Comparison of ENCODE assay signal across 28 mouse cellular contexts in the genomic region with DNA sequence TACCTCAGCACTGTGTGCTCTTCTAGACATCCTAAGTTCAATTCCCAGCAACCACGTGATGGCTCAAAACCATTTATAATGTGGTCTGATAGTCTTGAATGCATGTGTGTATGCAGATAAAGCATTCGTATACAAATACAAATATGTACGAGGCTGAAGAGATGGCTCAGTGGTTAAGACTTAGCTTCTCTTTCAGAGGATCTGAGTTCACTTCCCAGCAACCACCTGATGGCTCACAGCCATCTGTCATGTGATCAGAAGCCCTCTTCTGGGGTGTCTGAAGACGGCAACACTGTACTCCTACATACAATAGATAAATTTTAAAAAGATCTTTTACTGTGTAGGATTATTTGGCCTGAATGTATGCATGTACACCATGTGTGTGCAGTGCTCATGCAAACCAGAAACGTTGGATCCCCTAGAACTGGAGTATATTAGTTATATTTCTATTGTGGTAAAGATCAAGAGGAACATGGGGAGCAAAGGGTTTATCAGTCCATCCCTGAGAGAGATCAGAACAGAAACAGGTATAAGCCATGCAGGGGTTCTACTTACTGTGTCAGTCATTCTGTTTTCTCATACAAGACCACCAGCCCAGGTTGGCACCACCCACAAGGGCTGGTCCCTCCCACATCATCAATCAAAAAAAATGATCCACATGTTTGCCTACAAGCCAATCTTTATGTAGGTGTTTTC. TPM values are rescaled to one million over a fixed set of nuclear protein-coding genes. Genes with fewer than 3 reads are reported as not detected.
DNase-seq lines count a peak whose midpoint lies in the region; ATAC-seq and TF ChIP-seq lines count a peak whose summit lies in the region.
"Had no signal": no experiment of that assay in that cellular context is flagged by ENCODE, and none has a peak within 500 bp of the region (broad histone marks: within the 10 kb centered on the region; RNA-seq: fewer than 3 reads in every experiment).

No protein-coding gene starts in this region.

- no peak for TF ChIP-seq RAD21 in MEL (IDR thresholded peaks at IDR 0.05; ENCODE audit: low read depth, low read length)

- no peak overlapping the region for H3K4me2 ChIP-seq in liver, embryonic 15.5 days
- H3K4me2 ChIP-seq: heart, embryonic 13.5 days; hindbrain, embryonic 12.5 days; midbrain, embryonic 13.5 days had no signal

- H3K36me3 ChIP-seq in MEL (ENCODE audit: control insufficient read depth in 1 of 2, insufficient read depth in 2 of 2, low read length in 2 of 2) = peaks cover 2 to 14% of the 10 kb centered on the region in 2 experiments; a peak in 3 of 4 replicates
- H3K36me3 ChIP-seq in liver, embryonic 15.5 days (replicated peaks) = peaks cover 25% of the 10 kb centered on the region

- no peak for ATAC-seq in liver, embryonic 15.5 days (ENCODE audit: insufficient read depth)
- ATAC-seq: forebrain, embryonic 16.5 days; midbrain, embryonic 13.5 days had no signal

- TF ChIP-seq POLR2A in MEL (IDR thresholded peaks at IDR 0.05; ENCODE audit: control insufficient read depth in 1 of 2, insufficient read depth in 1 of 2, low read depth in 1 of 2, low read length in 2 of 2, poor library complexity in 1 of 2) = no peak; a peak in 1 of 4 replicates

- intact Hi-C loops in heart, postnatal 36 days (cut with DNase I) = loop anchor here (5.0 kb wide), 2 partner anchors 445 to 535 kb away; partner anchors contain the start of gene Ssbp2

- no peak for TF ChIP-seq EP300 in MEL (IDR thresholded peaks at IDR 0.05; ENCODE audit: low read depth in 1 of 2, low read length in 2 of 2)

- H3K27me3 ChIP-seq in MEL (ENCODE audit: control insufficient read depth in 1 of 2, insufficient read depth in 2 of 2, low read length in 2 of 2) = no peaks in the 10 kb centered on the region
- no peaks in the 10 kb centered on the region for H3K27me3 ChIP-seq in liver, embryonic 15.5 days
- H3K27me3 ChIP-seq: heart, embryonic 13.5 days; hindbrain, embryonic 12.5 days; midbrain, embryonic 13.5 days had no signal

- WGBS in liver, embryonic 15.5 days (ENCODE audit: insufficient replicate concordance) = 30% methylated on average over 5 of the region's 5 CpGs

- no peak overlapping the region for H3K27ac ChIP-seq in MEL (ENCODE audit: control insufficient read depth, low read depth, low read length)
- peak overlapping the region; percentile 38; the same call in 1 of the 2 replicates for H3K27ac ChIP-seq in liver, embryonic 15.5 days (replicated peaks)
- H3K27ac ChIP-seq in layer of hippocampus, adult 2 months = no peak overlapping the region
- H3K27ac ChIP-seq: embryonic facial prominence, embryonic 10.5 days; forebrain, embryonic 10.5 days; heart, adult 2 months; heart, embryonic 13.5 days; hindbrain, embryonic 12.5 days; kidney, postnatal 0 days; liver, embryonic 14.5 days; midbrain, embryonic 13.5 days had no signal

- peaks cover 0 to 4% of the 10 kb centered on the region in 2 experiments; a peak in 1 of 4 replicates for H3K4me1 ChIP-seq in MEL (ENCODE audit: control insufficient read depth in 1 of 2, insufficient read depth in 2 of 2, low read length in 2 of 2)
- peaks cover 30% of the 10 kb centered on the region for H3K4me1 ChIP-seq in liver, embryonic 15.5 days (replicated peaks)

- DNase-seq in embryo, embryonic 9.5 days (ENCODE audit: extremely low spot score) = peak; percentile 14
- no peak for DNase-seq in embryo, embryonic 11 days
- peak; percentile 27 for DNase-seq in 416B (ENCODE audit: low read depth)
- DNase-seq in MEL (ENCODE audit: low read depth, low spot score) = peak; percentile 46
- no peak for DNase-seq in adrenal gland, postnatal 4 days (ENCODE audit: low spot score in 2 of 2)
- no peak for DNase-seq in layer of hippocampus, adult 2 months (ENCODE audit: low spot score in 2 of 2)
- DNase-seq in heart, postnatal 36 days = no peak
- DNase-seq: cerebellum, adult 2 months; gastrocnemius, postnatal 25 days; heart, adult 2 months; heart, postnatal 14 days; kidney, adult 11 months; left cerebral cortex, postnatal 4 days; lung, postnatal 14 days; thymus, postnatal 14 days had no signal

- no peak for TF ChIP-seq CTCF in MEL (IDR thresholded peaks at IDR 0.05 in 2 of 3, conservative IDR thresholded peaks at IDR 0.05 in 1 of 3; ENCODE audit: control insufficient read depth in 1 of 3, insufficient read depth in 1 of 3, low read depth in 2 of 3, low read length in 3 of 3, poor library complexity in 1 of 3, severe bottlenecking in 1 of 3)
- no peak for TF ChIP-seq CTCF in layer of hippocampus, adult 2 months (conservative IDR thresholded peaks at IDR 0.05)

- no peaks in the 10 kb centered on the region for H3K9me3 ChIP-seq in MEL (replicated peaks; ENCODE audit: insufficient read depth, low read length)
- H3K9me3 ChIP-seq in liver, embryonic 15.5 days (replicated peaks) = no peaks in the 10 kb centered on the region
- H3K9me3 ChIP-seq: embryonic facial prominence, embryonic 10.5 days; forebrain, embryonic 10.5 days; heart, embryonic 13.5 days; hindbrain, embryonic 12.5 days; midbrain, embryonic 13.5 days had no signal

- no peak overlapping the region for H3K4me3 ChIP-seq in MEL (ENCODE audit: control insufficient read depth in 1 of 2, insufficient read depth in 1 of 2, low read depth in 2 of 2, low read length in 2 of 2)
- H3K4me3 ChIP-seq in liver, embryonic 15.5 days (replicated peaks) = no peak overlapping the region
- no peak overlapping the region for H3K4me3 ChIP-seq in layer of hippocampus, adult 2 months
- H3K4me3 ChIP-seq: embryonic facial prominence, embryonic 10.5 days; forebrain, embryonic 10.5 days; heart, adult 2 months; heart, embryonic 13.5 days; hindbrain, embryonic 12.5 days; midbrain, embryonic 13.5 days had no signal

- no peak overlapping the region for H3K9ac ChIP-seq in MEL (ENCODE audit: control insufficient read depth, low read depth, low read length, poor library complexity, severe bottlenecking)
- no peak overlapping the region for H3K9ac ChIP-seq in liver, embryonic 15.5 days
- H3K9ac ChIP-seq: heart, embryonic 13.5 days; hindbrain, embryonic 12.5 days; liver, embryonic 14.5 days; midbrain, embryonic 13.5 days had no signal

- peaks cover 7% of the 10 kb centered on the region for H3K79me2 ChIP-seq in MEL (ENCODE audit: control insufficient read depth, insufficient read depth, low read length, poor library complexity)

TF ChIP-seq in MEL, 35 proteins besides CTCF, POLR2A, EP300 and RAD21:
- TF ChIP-seq NELFE (IDR thresholded peaks at IDR 0.05; ENCODE audit: low read depth, low read length) (no peak), USF1 (IDR thresholded peaks at IDR 0.05; ENCODE audit: low read depth, low read length) (peak; percentile 52; the same call in 1 of the 2 replicates)

RNA-seq across cellular contexts. Expression of gene Rps23, which starts 4.3 kb away (rescaled TPM):
- 2,047 and 2,086 TPM in 2 replicates for total RNA-seq in MEL (2012; rRNA removed)
- 100 to 1,000 TPM in 1 of 2 experiments, not detected in 1; 389 TPM for polyA plus RNA-seq in MEL (2012; ENCODE audit: insufficient read depth in 1 of 2, insufficient read length in 2 of 2, low read depth in 1 of 2, low replicate concordance in 2 of 2, missing spikeins in 1 of 2)
- polyA plus RNA-seq in liver, embryonic 15.5 days (2015; fragmentation: Nextera tagmentation; extraction: Ambion mirVana) = 88.4 and 121 TPM in 2 replicates
- 100 to 1,000 TPM; 608 to 650 TPM for total RNA-seq in adrenal gland, postnatal 4 days (2021)
- total RNA-seq in layer of hippocampus, adult 2 months (2021) = 100 to 1,000 TPM; 227 to 254 TPM
- total RNA-seq in heart, postnatal 36 days (2021) = 100 to 1,000 TPM; 179 to 188 TPM

RNA-seq across cellular contexts. Expression of gene Atp6ap1l, which starts 21.9 kb away (rescaled TPM):
- not detected in 2 replicates for total RNA-seq in MEL (2012; rRNA removed)
- polyA plus RNA-seq in MEL (2012; ENCODE audit: insufficient read depth in 1 of 2, insufficient read length in 2 of 2, low read depth in 1 of 2, low replicate concordance in 2 of 2, missing spikeins in 1 of 2) = not detected
- polyA plus RNA-seq in liver, embryonic 15.5 days (2015; fragmentation: Nextera tagmentation; extraction: Ambion mirVana) = 0.08 and 0.28 TPM in 2 replicates
- 1 to 10 TPM in 1 of 2 experiments, under 1 TPM in 1; 0.42 to 1.3 TPM for total RNA-seq in adrenal gland, postnatal 4 days (2021)
- total RNA-seq in layer of hippocampus, adult 2 months (2021) = 1 to 10 TPM; 3.1 TPM
- total RNA-seq in heart, postnatal 36 days (2021) = under 1 TPM; 0.49 to 0.78 TPM
- total RNA-seq: adrenal gland, adult 18-20 months; gastrocnemius, postnatal 25 days; megakaryocyte progenitor cell, adult 5-6 weeks had no signal
- polyA plus RNA-seq: forebrain, embryonic 10.5 days; liver, embryonic 14.5 days; spleen, adult 2 months; stomach, embryonic 14.5 days had no signal

Comparison
In these comparisons a context has a peak if more than half of its experiments do, and no peak if none do; other contexts are left out.
1. DNase-seq: peak in embryo, embryonic 9.5 days (single experiment), 416B (single experiment) and MEL (single experiment); none in embryo, embryonic 11 days (single experiment), adrenal gland, postnatal 4 days (0 of 2), layer of hippocampus, adult 2 months (0 of 2) and heart, postnatal 36 days (0 of 2).